Mouse (Mus musculus): ENCODE measurements around the gene Pigl. TPM values are rescaled to one million over a fixed set of nuclear protein-coding genes. Genes with fewer than 3 reads are reported as not detected.
A peak's percentile ranks its signal among the peaks of the same experiment; 100 is the strongest.
"Not testable (repeated sequence)": the region's sequence is repeated elsewhere in the genome, so short reads cannot be mapped to it uniquely, and the experiment has no call there.

The Pigl gene
- total RNA-seq, 2 experiments from 2014 or later: 2.0 to 12.0 TPM

GRCm38 (mm10) chr11:62465849-62466248, 7.6 kb downstream of the Pigl start:
- ATAC-seq (replicated peaks; ENCODE audit: low FRiP score, low TSS enrichment, poor library complexity, severe bottlenecking): no peak

GRCm38 (mm10) chr11:62466546-62466945, 8.3 kb downstream of the Pigl start:
- peak; percentile 85 for ATAC-seq (replicated peaks; ENCODE audit: low FRiP score, low TSS enrichment, poor library complexity, severe bottlenecking)

GRCm38 (mm10) chr11:62467289-62467688, 9.0 kb downstream of the Pigl start:
- not testable (repeated sequence) for ATAC-seq (replicated peaks; ENCODE audit: low FRiP score, low TSS enrichment, poor library complexity, severe bottlenecking)

GRCm38 (mm10) chr11:62470451-62470850, 12.2 kb downstream of the Pigl start:
- ATAC-seq (replicated peaks; ENCODE audit: low FRiP score, low TSS enrichment, poor library complexity, severe bottlenecking): no peak

- no peak for ATAC-seq (replicated peaks; ENCODE audit: low FRiP score, low TSS enrichment, poor library complexity, severe bottlenecking)
These were observed 15.3 kb downstream of the Pigl start for GRCm38 (mm10) chr11:62473516-62473915.

- ATAC-seq (replicated peaks; ENCODE audit: low FRiP score, low TSS enrichment, poor library complexity, severe bottlenecking): no peak
These were observed 17.9 kb downstream of the Pigl start for GRCm38 (mm10) chr11:62476156-62476555.

- no peak for ATAC-seq (replicated peaks; ENCODE audit: low FRiP score, low TSS enrichment, poor library complexity, severe bottlenecking)
These were observed 20.7 kb downstream of the Pigl start for GRCm38 (mm10) chr11:62478931-62479330.

- ATAC-seq (replicated peaks; ENCODE audit: low FRiP score, low TSS enrichment, poor library complexity, severe bottlenecking): no peak
These were observed 21.3 kb downstream of the Pigl start for GRCm38 (mm10) chr11:62479581-62479980.

- peak; percentile 77 for ATAC-seq (replicated peaks; ENCODE audit: low FRiP score, low TSS enrichment, poor library complexity, severe bottlenecking)
These were observed 28.7 kb downstream of the Pigl start for GRCm38 (mm10) chr11:62486949-62487348.

- no peak for ATAC-seq (replicated peaks; ENCODE audit: low FRiP score, low TSS enrichment, poor library complexity, severe bottlenecking)
These were observed 29.5 kb downstream of the Pigl start for GRCm38 (mm10) chr11:62487540-62488350.

- ATAC-seq (replicated peaks; ENCODE audit: low FRiP score, low TSS enrichment, poor library complexity, severe bottlenecking): no peak
These were observed 35.4 kb downstream of the Pigl start for GRCm38 (mm10) chr11:62493701-62494100.

GRCm38 (mm10) chr11:62494754-62495275, 36.6 kb downstream of the Pigl start:
- peak; percentile 55 for ATAC-seq (replicated peaks; ENCODE audit: low FRiP score, low TSS enrichment, poor library complexity, severe bottlenecking)

GRCm38 (mm10) chr11:62495276-62495801, 37.1 kb downstream of the Pigl start:
- ATAC-seq (replicated peaks; ENCODE audit: low FRiP score, low TSS enrichment, poor library complexity, severe bottlenecking): no peak

- peak; percentile 87 for ATAC-seq (replicated peaks; ENCODE audit: low FRiP score, low TSS enrichment, poor library complexity, severe bottlenecking)
These were observed 38.0 kb downstream of the Pigl start for GRCm38 (mm10) chr11:62496151-62496715.

GRCm38 (mm10) chr11:62497181-62497580, 38.9 kb downstream of the Pigl start:
- no peak for ATAC-seq (replicated peaks; ENCODE audit: low FRiP score, low TSS enrichment, poor library complexity, severe bottlenecking)

- ATAC-seq (replicated peaks; ENCODE audit: low FRiP score, low TSS enrichment, poor library complexity, severe bottlenecking): no peak
These were observed 40.5 kb downstream of the Pigl start for GRCm38 (mm10) chr11:62498802-62499201.

- no peak for ATAC-seq (replicated peaks; ENCODE audit: low FRiP score, low TSS enrichment, poor library complexity, severe bottlenecking)
These were observed 42.3 kb downstream of the Pigl start for GRCm38 (mm10) chr11:62500529-62500928.

GRCm38 (mm10) chr11:62507683-62508082, 49.4 kb downstream of the Pigl start:
- no peak for ATAC-seq (replicated peaks; ENCODE audit: low FRiP score, low TSS enrichment, poor library complexity, severe bottlenecking)

GRCm38 (mm10) chr11:62508365-62508764, 50.1 kb downstream of the Pigl start:
- not testable (repeated sequence) for ATAC-seq (replicated peaks; ENCODE audit: low FRiP score, low TSS enrichment, poor library complexity, severe bottlenecking)

- not testable (repeated sequence) for ATAC-seq (replicated peaks; ENCODE audit: low FRiP score, low TSS enrichment, poor library complexity, severe bottlenecking)
These were observed 50.6 kb downstream of the Pigl start for GRCm38 (mm10) chr11:62508816-62509215.

- no peak for ATAC-seq (replicated peaks; ENCODE audit: low FRiP score, low TSS enrichment, poor library complexity, severe bottlenecking)
These were observed 51.3 kb downstream of the Pigl start for GRCm38 (mm10) chr11:62509571-62509970.
